Mouse (Mus musculus): ENCODE results near the gene H2-D1. TPM values are rescaled to one million over a fixed set of nuclear protein-coding genes. Genes with fewer than 3 reads are reported as not detected.

The H2-D1 gene
- 56.6 and 101 TPM in 2 replicates for polyA plus RNA-seq (2015; fragmentation: Nextera tagmentation; extraction: Ambion mirVana)

DNA sequence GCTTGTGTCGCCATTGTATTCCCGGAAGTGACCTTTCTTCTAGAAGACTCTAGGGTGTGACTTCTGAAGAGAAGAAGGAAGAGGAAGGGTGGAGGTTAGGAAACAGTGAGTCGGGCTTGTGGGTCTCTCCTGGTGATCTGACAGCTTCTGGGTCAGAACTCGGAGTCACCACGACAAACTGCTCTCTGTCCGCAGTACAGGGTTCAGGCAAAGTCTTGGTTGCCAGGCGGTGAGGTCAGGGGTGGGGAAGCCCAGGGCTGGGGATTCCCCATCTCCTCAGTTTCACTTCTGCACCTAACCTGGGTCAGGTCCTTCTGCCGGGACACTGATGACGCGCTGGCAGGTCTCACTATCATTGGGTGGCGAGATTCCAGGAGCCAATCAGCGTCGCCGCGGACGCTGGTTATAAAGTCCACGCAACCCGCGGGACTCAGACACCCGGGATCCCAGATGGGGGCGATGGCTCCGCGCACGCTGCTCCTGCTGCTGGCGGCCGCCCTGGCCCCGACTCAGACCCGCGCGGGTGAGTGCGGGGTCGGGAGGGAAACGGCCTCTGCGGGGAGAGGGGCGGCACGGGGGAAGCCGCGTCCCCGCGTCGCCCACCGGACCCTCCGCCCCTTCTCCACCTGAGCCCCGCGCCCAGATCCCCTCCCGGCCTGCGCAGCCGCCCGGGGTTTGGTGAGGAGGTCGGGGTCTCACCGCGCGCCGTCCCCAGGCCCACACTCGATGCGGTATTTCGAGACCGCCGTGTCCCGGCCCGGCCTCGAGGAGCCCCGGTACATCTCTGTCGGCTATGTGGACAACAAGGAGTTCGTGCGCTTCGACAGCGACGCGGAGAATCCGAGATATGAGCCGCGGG, at the start of gene H2-D1:
Gene H2-D1 (plus strand): TSS at position 67 of the 859 bp plus-strand sequence.
- no peak within 1 kb of the TSS for H3K27ac ChIP-seq
- H3K9me3 ChIP-seq (replicated peaks) = no peaks in the 10 kb centered on the region
- peak within 1 kb of the TSS; percentile 83 for H3K4me3 ChIP-seq
- ATAC-seq (replicated peaks; ENCODE audit: insufficient number of reproducible peaks, insufficient read depth, low FRiP score, low read depth) = peak; percentile 79
- H3K27me3 ChIP-seq = peaks cover 47% of the 10 kb centered on the region
- no peaks in the 10 kb centered on the region for H3K36me3 ChIP-seq
- H3K4me2 ChIP-seq = peak within 1 kb of the TSS; percentile 100
- under 1% methylated on average over 73 of the region's 73 CpGs for WGBS
- peaks cover 8% of the 10 kb centered on the region for H3K4me1 ChIP-seq (replicated peaks)
- peak within 1 kb of the TSS; percentile 65 for H3K9ac ChIP-seq

DNA sequence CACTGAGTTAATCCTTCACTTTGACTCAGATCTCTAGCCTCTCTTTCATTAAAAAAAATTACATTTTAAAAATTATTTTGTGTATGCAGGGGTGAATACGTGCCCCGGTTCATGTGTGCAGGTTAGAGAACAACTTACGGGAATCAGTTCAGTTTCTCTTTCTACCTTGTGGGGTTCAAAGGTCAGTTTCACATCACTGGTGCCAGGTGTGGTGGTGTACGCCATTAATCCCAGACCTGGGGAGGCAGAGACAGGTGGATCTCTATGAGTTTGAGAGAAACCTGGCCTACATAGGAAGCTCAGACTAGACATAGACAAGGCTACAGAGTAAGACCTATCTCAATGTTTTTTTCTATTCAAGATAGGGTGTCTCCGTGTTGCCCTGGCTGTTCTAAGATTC, 49.5 kb upstream of the H2-D1 start:
- Histone ChIP-seq H3K4me1 (replicated peaks) (0 out of 2 replicates have a peak, but pooled peaks cover 4% of the 10 kb centered on the region), H3K4me3 (no peak overlapping the region), H3K9ac (no peak overlapping the region), H3K27ac (no peak overlapping the region), H3K36me3 (no peaks in the 10 kb centered on the region), H3K9me3 (replicated peaks) (no peaks in the 10 kb centered on the region), H3K4me2 (no peak overlapping the region), H3K27me3 (no peaks in the 10 kb centered on the region)
- no peak for ATAC-seq (replicated peaks; ENCODE audit: insufficient number of reproducible peaks, insufficient read depth, low FRiP score, low read depth)
- WGBS = 86% methylated on average over 5 of the region's 5 CpGs

DNA sequence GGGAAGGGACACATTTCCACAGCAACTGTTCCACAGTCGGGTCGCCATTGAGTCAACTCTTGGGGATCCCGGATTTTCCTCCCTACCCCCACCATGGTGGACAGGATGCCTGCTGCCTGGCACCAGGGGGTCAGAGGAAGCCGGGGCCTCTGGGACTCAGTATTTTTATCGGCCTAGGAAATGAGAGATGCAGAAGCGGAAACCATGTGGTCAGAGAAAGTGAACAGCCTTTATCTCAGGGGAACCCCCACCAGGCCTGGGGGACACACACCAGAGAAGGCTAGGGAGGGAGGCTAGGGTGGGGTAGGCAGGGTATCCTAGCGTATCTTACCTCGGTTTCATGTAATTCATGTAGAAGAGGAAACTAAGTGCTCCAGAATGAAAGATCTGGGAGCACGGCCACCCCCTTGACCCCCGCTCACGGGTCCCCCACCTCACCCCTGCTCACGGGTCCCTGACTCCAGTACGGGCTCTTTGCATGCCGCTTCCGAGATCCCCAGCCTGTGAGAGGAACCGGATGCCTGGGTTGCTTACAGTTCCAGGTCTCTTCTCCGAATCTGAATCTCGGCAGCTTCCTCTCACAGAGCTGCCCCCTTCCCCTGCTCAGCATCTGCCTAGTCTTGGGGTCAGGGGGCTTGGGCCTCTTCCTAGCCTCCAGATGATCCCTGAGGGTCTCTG, 43.9 kb upstream of the H2-D1 start:
- 56% methylated on average over 18 of the region's 18 CpGs for WGBS
- Histone ChIP-seq H3K36me3 (peaks cover 6% of the 10 kb centered on the region; the same call in 1 of the 2 replicates), H3K4me1 (replicated peaks) (peaks cover 32% of the 10 kb centered on the region), H3K27me3 (no peaks in the 10 kb centered on the region), H3K9ac (no peak overlapping the region), H3K9me3 (replicated peaks) (no peaks in the 10 kb centered on the region), H3K4me2 (peak overlapping the region; percentile 33), H3K4me3 (no peak overlapping the region), H3K27ac (peak overlapping the region; percentile 58)
- ATAC-seq (replicated peaks; ENCODE audit: insufficient number of reproducible peaks, insufficient read depth, low FRiP score, low read depth) = peak; percentile 72

DNA sequence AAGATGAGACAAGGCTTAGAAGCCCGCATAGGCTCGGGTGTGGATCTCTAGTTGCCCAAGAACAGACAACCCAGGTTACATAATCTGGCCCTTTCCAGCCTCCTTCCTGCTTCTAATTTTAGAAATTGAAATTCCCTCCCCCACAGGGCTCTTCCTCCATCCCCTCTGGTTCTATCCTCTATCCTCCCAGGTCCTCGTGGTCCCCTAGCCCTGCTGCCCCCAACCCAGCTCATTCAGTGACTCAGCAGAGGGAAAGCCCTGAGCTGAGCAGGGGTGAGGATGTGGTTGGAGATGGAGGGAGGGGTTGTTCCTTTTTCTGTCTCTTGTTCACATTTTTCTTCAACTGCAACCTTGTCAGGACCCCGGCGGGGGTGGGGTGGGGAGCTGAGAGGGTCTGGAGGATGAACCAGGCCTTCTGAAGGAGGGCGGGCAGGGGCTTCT, 42.9 kb upstream of the H2-D1 start:
- H3K4me3 ChIP-seq = no peak overlapping the region
- peaks cover 6% of the 10 kb centered on the region; the same call in 1 of the 2 replicates for H3K36me3 ChIP-seq
- H3K27me3 ChIP-seq = no peaks in the 10 kb centered on the region
- H3K4me2 ChIP-seq = no peak overlapping the region
- peak overlapping the region; percentile 58 for H3K27ac ChIP-seq
- H3K4me1 ChIP-seq (replicated peaks) = peaks cover 29% of the 10 kb centered on the region
- H3K9me3 ChIP-seq (replicated peaks) = no peaks in the 10 kb centered on the region
- ATAC-seq (replicated peaks; ENCODE audit: insufficient number of reproducible peaks, insufficient read depth, low FRiP score, low read depth) = no peak
- 54% methylated on average over 6 of the region's 6 CpGs for WGBS
- no peak overlapping the region for H3K9ac ChIP-seq

DNA sequence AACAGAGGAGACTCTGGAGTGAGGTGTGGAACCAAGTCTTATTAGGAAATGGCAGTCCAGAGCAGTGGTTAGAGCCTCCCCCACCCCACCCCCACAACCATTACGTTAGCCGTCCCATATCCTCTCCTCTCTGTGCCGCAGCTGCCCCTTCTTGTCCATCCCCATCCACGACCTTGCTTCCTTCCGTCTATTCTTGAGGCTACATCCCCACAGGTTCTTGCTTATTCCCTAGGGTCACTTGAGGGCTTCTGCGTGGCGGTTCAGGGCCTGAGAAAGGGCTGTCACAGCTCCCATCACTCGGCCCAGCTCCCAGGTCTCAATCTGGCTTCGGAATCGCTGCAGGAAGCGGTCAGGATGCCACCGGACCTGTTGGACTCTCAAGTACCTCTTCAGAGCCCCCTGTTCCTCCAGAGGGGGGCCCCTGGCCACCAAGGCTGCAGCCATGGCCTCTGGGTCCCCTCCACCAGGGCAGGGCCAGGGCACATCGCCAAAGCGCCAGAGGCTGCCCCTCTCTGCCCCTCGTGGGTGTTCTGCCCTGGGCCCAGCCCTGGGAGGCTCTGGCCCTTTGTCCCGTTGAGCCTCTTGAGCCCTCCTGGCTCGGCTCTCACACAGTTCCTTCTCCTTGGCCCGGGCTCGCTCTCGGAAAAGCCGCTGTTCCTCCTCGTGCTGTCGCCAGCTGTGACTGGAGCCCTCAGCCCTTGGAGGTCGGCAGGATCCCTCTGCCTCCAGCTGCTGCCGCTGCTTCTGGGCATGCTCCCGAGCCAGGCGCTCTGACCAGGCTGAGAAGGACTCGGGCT, 42.2 kb upstream of the H2-D1 start, which contains the start of gene Gm16181:
Gene Gm16181 (plus strand): TSS at position 679 of the 797 bp plus-strand sequence.
- peaks cover 28% of the 10 kb centered on the region for H3K4me1 ChIP-seq (replicated peaks)
- H3K4me2 ChIP-seq = no peak within 1 kb of the TSS
- WGBS = 66% methylated on average over 28 of the region's 28 CpGs
- H3K36me3 ChIP-seq = peaks cover 11% of the 10 kb centered on the region; the same call in 1 of the 2 replicates
- H3K9ac ChIP-seq = no peak within 1 kb of the TSS
- H3K9me3 ChIP-seq (replicated peaks) = no peaks in the 10 kb centered on the region
- H3K27me3 ChIP-seq = no peaks in the 10 kb centered on the region
- no peak within 1 kb of the TSS for H3K4me3 ChIP-seq
- H3K27ac ChIP-seq = peak within 1 kb of the TSS; percentile 60
- ATAC-seq (replicated peaks; ENCODE audit: insufficient number of reproducible peaks, insufficient read depth, low FRiP score, low read depth) = no peak

DNA sequence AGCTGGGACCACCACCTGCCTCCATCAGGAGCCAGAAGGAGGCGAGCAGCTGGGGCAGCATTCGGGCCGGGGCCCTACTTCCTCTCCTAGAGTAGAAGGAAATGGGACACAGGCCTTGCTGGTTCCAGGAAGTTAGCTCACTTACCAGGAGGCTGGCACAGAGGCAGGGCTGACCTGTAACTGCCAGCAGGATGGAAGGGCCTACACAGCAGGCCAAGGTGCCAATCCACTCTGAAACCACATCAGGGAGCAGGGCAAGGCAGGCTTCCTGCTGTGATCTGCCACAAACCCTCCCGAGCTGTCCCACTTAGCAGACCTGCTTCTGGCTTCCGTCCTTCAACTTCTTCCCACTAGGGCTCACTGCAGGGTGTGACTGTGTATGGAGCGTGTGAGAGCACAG, 40.2 kb upstream of the H2-D1 start:
- peaks cover 34% of the 10 kb centered on the region for H3K4me1 ChIP-seq (replicated peaks)
- 51% methylated on average over 6 of the region's 6 CpGs for WGBS
- no peaks in the 10 kb centered on the region for H3K27me3 ChIP-seq
- H3K9ac ChIP-seq = no peak overlapping the region
- H3K27ac ChIP-seq = peak overlapping the region; percentile 39
- H3K4me3 ChIP-seq = no peak overlapping the region
- peaks cover 16% of the 10 kb centered on the region; the same call in 1 of the 2 replicates for H3K36me3 ChIP-seq
- no peak overlapping the region for H3K4me2 ChIP-seq
- no peak for ATAC-seq (replicated peaks; ENCODE audit: insufficient number of reproducible peaks, insufficient read depth, low FRiP score, low read depth)
- no peaks in the 10 kb centered on the region for H3K9me3 ChIP-seq (replicated peaks)

DNA sequence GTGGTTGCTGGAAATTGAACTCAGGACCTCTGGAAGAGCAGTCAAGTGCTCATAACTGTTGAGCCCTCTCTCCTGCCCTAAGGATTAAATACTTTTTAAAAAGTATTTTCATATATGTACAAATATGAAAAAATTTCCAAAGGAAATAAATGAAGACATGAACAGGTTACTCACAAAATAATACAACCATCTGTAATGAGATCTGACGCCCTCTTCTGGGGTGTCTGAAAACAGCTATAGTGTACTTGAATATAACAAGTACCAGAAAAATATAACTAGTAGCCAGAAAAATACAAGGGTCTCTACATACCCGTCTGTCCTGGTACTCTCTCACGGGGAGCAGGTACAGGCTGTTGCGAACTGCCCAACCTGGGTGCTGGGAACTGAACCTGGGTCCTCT, 37.9 kb upstream of the H2-D1 start:
- Histone ChIP-seq H3K27me3 (no peaks in the 10 kb centered on the region), H3K27ac (no peak overlapping the region), H3K9me3 (replicated peaks) (no peaks in the 10 kb centered on the region), H3K9ac (no peak overlapping the region), H3K4me3 (no peak overlapping the region), H3K36me3 (peaks cover 36% of the 10 kb centered on the region), H3K4me1 (replicated peaks) (peaks cover 22% of the 10 kb centered on the region), H3K4me2 (no peak overlapping the region)
- WGBS = 99% methylated on average over 4 of the region's 4 CpGs
- ATAC-seq (replicated peaks; ENCODE audit: insufficient number of reproducible peaks, insufficient read depth, low FRiP score, low read depth) = no peak

DNA sequence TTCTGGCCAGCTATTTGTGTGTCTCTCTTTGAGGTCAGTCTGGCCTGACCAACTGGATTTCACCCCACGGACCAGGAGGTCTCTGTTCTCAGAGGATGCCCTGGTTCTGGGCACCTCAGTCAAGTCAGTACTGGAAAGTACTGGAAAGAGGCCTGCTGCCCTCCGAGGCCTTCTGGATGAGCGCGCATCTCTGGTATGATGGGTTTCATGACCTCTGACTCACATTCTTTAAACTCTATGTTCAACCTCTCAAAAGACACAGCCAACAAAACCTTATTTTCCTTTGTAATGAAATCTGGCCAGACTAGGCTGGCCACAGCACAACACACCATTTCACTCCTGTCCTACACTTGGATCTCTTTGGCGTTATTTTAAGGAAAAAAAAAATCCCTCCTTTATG, 37.1 kb upstream of the H2-D1 start:
- WGBS = 90% methylated on average over 5 of the region's 5 CpGs
- H3K4me1 ChIP-seq (replicated peaks) = peaks cover 14% of the 10 kb centered on the region
- no peaks in the 10 kb centered on the region for H3K9me3 ChIP-seq (replicated peaks)
- H3K4me2 ChIP-seq = no peak overlapping the region
- no peak overlapping the region for H3K4me3 ChIP-seq
- peaks cover 37% of the 10 kb centered on the region for H3K36me3 ChIP-seq
- ATAC-seq (replicated peaks; ENCODE audit: insufficient number of reproducible peaks, insufficient read depth, low FRiP score, low read depth) = no peak
- H3K27me3 ChIP-seq = no peaks in the 10 kb centered on the region
- no peak overlapping the region for H3K27ac ChIP-seq
- H3K9ac ChIP-seq = no peak overlapping the region

DNA sequence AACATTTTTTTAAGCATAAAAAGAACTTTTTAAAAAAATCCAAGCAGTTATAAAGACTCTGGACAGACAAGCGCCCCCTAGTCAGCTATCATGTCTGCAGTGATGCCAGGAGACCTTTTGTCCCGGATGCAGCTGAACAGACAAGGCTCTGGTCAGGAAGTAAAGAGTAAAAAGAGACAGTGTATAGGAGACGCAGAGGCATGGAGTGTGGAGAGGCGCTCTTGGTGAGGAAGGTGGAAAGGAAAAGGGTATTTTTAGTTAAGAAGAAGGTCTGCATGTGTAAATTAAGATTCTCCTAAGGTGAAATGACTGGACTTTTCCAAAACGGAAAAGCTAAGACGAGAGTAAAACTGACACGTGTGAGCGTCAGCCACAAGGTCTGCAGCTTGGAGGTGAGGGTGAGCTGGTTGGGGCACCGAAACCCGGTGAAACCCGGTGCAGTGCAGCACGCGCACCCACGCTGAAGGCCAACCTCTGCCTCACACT, 35.9 kb upstream of the H2-D1 start:
- H3K36me3 ChIP-seq = peaks cover 42% of the 10 kb centered on the region
- 0 out of 2 replicates have a peak, but pooled peaks cover 7% of the 10 kb centered on the region for H3K4me1 ChIP-seq (replicated peaks)
- H3K9ac ChIP-seq = no peak overlapping the region
- no peak overlapping the region for H3K4me2 ChIP-seq
- 74% methylated on average over 14 of the region's 14 CpGs for WGBS
- no peak overlapping the region for H3K4me3 ChIP-seq
- H3K27me3 ChIP-seq = no peaks in the 10 kb centered on the region
- no peak for ATAC-seq (replicated peaks; ENCODE audit: insufficient number of reproducible peaks, insufficient read depth, low FRiP score, low read depth)
- H3K27ac ChIP-seq = no peak overlapping the region
- H3K9me3 ChIP-seq (replicated peaks) = no peaks in the 10 kb centered on the region

DNA sequence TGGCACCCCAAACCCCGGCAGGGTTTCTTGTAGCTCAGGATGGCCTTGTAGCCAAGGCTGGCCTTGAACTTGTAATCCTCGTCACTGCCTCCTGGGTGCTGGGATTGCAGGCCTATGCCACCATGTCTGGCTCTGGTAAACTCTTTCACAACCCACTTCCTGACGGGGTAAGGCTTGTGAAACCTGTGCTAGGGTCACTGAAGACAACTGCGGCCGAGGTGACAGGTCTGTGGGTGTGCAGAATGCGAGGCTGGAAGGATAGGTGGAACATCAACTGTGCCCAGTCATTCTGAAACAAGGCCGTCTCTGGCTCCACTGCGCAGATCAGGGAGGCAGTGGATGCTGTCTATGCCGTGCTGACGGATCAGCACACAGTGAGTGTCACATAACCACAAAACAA, 31.5 kb upstream of the H2-D1 start:
- no peaks in the 10 kb centered on the region for H3K27me3 ChIP-seq
- peaks cover 37% of the 10 kb centered on the region for H3K4me1 ChIP-seq (replicated peaks)
- H3K9me3 ChIP-seq (replicated peaks) = no peaks in the 10 kb centered on the region
- 87% methylated on average over 10 of the region's 10 CpGs for WGBS
- ATAC-seq (replicated peaks; ENCODE audit: insufficient number of reproducible peaks, insufficient read depth, low FRiP score, low read depth) = no peak
- no peak overlapping the region for H3K4me2 ChIP-seq
- no peak overlapping the region for H3K9ac ChIP-seq
- no peak overlapping the region for H3K27ac ChIP-seq
- no peak overlapping the region for H3K4me3 ChIP-seq
- peaks cover 37% of the 10 kb centered on the region for H3K36me3 ChIP-seq

DNA sequence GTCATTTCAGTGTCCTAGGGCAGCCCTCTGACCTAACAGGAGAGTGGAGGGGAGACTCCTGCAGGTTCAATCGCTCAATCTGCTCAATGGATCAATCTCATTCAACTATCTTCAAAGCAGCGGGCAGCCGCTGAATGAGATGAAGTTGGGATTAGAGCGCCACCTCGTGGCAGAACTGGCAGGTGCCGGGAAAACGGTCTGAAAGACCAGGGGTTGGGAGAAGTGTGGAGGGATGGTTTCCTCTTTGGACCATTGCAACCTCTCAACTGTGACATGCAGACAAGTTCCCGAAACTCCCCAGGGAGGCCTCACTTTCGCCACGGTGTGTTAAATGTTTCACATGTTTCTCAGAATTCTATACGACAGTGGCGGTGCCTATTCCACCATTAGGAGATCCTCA, 30.5 kb upstream of the H2-D1 start:
- no peak overlapping the region for H3K9ac ChIP-seq
- ATAC-seq (replicated peaks; ENCODE audit: insufficient number of reproducible peaks, insufficient read depth, low FRiP score, low read depth) = no peak
- H3K36me3 ChIP-seq = peaks cover 35% of the 10 kb centered on the region
- H3K27ac ChIP-seq = peak overlapping the region; percentile 96; the same call in 1 of the 2 replicates
- peaks cover 34% of the 10 kb centered on the region for H3K4me1 ChIP-seq (replicated peaks)
- no peak overlapping the region for H3K4me2 ChIP-seq
- 10% methylated on average over 12 of the region's 12 CpGs for WGBS
- no peak overlapping the region for H3K4me3 ChIP-seq
- H3K27me3 ChIP-seq = no peaks in the 10 kb centered on the region
- H3K9me3 ChIP-seq (replicated peaks) = no peaks in the 10 kb centered on the region

Measured in heart, embryonic 15.5 days (tissue).